Mouse (Mus musculus): ENCODE results near the gene Zscan26. TPM values are rescaled to one million over a fixed set of nuclear protein-coding genes. Genes with fewer than 3 reads are reported as not detected.

Zscan26 gene
- 1.2 and 2.0 TPM in 2 replicates for polyA plus RNA-seq (2012; rRNA removed; ENCODE audit: low replicate concordance)

DNA sequence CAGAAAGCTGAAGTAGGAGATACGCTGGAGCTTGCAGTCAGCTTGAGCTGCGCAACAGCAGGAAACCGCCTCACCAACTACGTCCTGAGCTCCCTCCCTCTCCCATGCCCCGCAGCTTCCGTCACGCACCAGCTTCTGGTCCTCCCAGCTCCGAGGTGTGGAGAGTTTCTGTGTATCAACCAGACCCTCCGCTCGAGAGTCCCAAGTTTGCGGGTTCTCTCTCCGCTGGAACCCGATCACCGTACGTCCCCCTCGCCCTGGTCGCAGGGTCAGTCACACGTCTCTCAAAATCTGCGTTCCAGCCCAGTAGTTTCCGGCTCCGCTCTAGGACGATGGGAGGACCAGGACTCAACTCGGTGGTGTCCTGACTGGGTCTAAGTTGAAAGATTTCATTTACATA, at the start of gene Zscan26:
TSS of gene Zscan26 (minus strand) at position 282 of the 400 bp plus-strand sequence.

DNA sequence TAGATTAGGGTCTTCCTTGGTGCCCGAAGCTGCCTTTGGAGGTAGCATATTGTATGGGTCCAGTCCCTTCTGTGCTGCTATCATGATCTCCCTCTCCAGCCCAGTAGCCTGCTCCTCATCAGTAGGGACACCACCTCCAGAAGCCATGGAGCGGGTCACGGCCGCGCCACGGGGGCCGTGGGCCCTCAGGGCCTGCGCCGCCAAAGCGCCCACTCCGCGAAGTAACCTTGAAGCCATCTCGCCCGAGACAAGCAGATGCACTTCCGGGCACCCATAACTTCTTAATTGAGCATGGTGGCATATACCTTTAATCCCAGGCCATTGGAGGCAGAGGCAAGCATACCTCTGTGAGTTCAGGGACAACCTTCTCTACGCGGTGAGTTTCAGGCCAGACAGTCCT, 47.7 kb upstream of the Zscan26 start, which contains the start of gene Gm11273:
TSS of gene Gm11273 (minus strand) at position 237 of the 400 bp plus-strand sequence.

DNA sequence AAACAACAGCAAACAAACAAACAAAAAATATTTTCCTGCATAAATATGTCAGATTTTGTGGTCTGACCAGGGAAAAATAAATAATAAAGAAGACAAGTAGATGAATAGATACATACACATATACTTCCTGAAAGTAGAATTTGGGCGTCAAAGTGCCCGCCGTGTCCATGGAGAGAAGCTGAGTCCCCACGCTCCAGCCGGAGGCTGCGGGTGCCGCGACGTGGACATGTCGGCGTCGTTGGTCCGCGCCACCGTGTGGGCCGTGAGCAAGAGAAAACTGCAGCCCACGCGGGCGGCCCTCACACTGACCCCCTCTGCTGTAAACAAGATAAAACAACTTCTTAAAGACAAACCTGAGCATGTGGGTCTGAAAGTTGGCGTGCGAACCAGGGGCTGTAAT, 41.5 kb upstream of the Zscan26 start, which contains the start of gene AK157302:
TSS of gene AK157302 (plus strand) at position 144 of the 400 bp plus-strand sequence.

DNA sequence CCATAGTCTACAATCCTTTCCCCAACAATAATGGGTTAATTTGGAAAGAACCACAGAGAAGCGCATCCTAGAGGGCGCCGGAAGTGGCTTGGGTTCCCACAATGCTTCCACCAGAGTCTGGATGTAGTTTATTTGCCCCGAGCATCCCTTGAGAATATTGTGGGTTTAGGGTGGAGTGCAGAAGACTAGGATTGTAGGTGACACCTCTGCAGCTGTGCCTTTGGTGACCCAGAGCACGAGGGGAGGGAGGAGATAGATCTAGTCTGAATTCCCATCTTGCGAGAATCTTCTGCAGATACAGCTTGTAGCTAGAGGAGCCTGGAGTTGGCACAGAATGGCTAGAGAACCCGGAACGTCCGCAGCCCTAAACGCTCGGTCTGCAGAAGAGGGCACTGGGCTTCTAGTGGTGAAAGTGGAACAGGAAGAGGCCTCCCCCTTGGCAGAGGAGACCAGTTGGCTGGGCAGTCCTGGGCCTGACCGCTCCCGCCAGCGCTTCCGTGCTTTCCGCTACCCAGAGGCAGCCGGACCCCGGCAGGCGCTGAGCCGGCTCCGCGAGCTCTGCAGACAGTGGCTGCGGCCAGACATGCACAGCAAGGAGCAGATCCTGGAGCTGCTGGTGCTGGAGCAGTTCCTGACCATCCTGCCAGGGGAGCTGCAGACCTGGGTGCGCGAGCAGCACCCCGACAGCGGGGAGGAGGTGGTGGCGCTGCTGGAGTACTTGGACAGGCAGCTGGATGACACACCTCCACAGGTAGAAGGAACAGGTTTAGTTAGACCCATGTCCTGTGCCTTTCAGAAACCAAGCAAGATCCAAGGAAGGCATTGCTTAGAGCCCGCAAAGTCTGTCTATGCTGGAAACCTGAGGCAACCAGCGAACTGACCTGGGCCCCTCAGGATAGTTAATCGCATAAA, 25.5 kb upstream of the Zscan26 start, which contains the start of the genes Zkscan4 and Gm10065:
TSS of gene Zkscan4 (plus strand) at position 149 of the 912 bp plus-strand sequence.
TSS of gene Gm10065 (minus strand) at position 683 of the 912 bp plus-strand sequence.

DNA sequence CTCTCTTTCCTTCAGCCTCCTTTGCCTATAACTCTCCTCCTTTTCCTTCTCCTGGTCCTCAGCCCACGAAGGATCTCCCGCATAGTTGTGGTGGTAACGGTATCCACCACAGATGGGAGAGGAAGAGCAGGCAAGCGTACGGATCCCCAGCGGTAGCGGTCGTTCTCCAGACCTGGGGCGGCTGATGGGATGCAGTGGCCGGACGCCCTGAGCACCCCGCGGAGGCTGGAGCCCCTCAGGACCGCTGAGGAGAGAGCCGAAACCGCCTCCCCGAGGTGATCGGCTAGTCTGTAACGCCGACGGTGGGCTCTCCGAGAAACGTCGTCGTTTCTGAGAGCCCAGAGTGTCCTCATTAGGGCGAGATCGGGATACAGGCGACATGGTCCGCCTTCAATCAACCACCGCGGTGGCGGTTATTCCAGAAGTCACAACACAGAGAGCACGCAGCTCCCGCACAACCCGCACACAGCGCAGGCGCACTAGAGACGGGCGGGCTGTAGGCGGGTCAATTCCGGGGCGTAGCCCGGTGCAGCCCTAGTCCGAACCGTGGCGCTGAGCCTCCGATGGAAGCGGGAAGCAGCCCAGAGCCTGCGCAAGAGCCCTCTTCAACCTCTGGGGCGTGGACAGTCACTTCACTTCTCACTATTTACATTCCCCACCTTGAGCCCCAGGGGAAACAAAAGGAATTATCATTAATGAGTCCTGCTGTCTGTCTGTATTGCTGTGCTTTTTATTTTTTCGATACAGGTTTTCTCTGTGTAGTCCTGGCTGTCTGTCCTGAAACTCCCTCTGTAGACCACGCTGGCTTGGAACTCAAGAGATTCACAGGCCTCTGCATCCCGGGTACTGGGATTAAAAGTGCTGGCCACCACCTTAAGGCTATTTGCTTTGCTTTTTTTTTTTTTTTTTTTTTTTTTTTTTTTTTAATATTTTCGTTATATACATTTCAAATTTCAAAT, 14.8 kb upstream of the Zscan26 start, which contains the start of gene Nkapl:
TSS of gene Nkapl (minus strand) at position 449 of the 959 bp plus-strand sequence.

DNA sequence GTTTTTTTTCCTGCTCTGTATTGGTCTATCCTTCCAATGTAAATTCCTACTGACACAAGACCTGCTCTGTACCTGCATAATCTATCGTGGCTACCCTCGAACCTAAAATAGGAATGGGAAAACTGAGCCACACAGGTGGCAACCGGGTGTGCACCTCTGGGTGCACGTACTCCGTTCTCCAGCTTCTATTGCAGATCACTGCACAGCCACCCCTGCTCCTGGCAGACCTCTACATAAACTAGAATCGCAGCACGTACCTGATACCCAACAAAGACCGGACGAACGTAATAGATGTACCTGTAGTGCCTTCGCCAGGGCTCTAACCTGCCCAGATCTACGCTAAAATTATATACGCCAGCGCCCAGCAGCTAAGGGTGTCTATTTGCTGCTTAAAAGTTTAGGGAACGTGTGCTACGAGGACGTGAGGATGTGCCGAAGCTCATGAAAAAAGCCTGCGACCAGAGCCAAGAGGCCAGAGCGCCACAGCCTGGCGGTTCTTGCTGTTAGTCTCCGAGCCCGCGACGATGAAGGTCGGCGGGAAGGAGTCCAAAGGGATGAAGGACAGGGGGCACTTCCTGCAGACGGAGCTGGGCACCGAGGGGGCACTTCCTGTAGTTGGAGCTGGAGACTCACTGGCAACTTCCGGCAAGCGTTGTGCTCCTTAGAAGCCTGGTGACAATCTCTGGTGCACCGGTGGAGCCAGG, 12.9 kb downstream of the Zscan26 start, which contains the start of gene Pgbd1:
TSS of gene Pgbd1 (minus strand) at position 556 of the 704 bp plus-strand sequence.

DNA sequence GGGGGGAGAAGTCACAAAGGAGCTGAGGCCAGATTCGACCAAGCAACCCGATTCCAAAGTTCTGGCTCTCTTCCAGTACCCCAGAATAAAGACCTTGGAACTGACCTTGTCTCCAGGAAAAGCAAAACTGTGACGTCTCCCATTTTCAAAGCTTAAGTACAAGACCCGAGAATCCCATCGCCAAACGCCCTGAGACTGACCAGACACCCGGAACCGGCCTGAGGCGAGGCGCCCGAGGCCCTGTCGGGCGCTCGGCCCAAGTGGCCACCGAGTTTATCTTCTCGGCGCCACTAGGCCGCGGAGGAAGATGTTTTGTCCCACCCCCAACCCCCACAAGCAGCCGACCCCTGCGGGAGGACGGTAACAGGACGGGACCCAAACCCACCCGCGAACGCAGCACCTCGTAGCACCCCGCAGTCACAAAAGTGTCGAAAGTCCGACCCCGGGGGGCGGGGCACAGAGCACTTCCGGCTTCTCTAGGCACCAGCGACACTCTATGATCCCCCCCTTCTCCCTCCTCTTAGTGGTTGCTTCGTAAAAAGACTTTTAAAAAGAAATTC, 51.2 kb downstream of the Zscan26 start, which contains the start of gene Zkscan3:
TSS of gene Zkscan3 (minus strand) at position 469 of the 560 bp plus-strand sequence.

Other genes starting within 250 kb of the Zscan26 start
- gene Gpx5, start 161.0 kb downstream of the Zscan26 start, polyA plus RNA-seq (2012; rRNA removed; ENCODE audit: low replicate concordance), result not detected in 2 replicates
- gene Gpx6, start 141.6 kb downstream of the Zscan26 start, polyA plus RNA-seq (2012; rRNA removed; ENCODE audit: low replicate concordance), result not detected in 2 replicates
- not detected in 2 replicates for gene Olfr1367, start 106.8 kb downstream of the Zscan26 start, polyA plus RNA-seq (2012; rRNA removed; ENCODE audit: low replicate concordance)
- 0.07 and 0.13 TPM in 2 replicates for gene Zscan12, start 90.9 kb downstream of the Zscan26 start, polyA plus RNA-seq (2012; rRNA removed; ENCODE audit: low replicate concordance)
- gene Zkscan3, start 51.0 kb downstream of the Zscan26 start, polyA plus RNA-seq (2012; rRNA removed; ENCODE audit: low replicate concordance), result 6.1 and 9.7 TPM in 2 replicates
- 0.07 and 0.13 TPM in 2 replicates for gene Pgbd1, start 12.7 kb downstream of the Zscan26 start, polyA plus RNA-seq (2012; rRNA removed; ENCODE audit: low replicate concordance)
- gene Nkapl, start 14.8 kb upstream of the Zscan26 start, polyA plus RNA-seq (2012; rRNA removed; ENCODE audit: low replicate concordance), result 0.28 TPM in 1 of 2 replicates, not detected in the other
- gene Zkscan4, start 25.2 kb upstream of the Zscan26 start, polyA plus RNA-seq (2012; rRNA removed; ENCODE audit: low replicate concordance), result 0.07 and 0.11 TPM in 2 replicates
- gene Gm10065, start 25.7 kb upstream of the Zscan26 start, polyA plus RNA-seq (2012; rRNA removed; ENCODE audit: low replicate concordance), result not detected in 2 replicates
- gene AK157302, start 41.5 kb upstream of the Zscan26 start, polyA plus RNA-seq (2012; rRNA removed; ENCODE audit: low replicate concordance), result not detected in 2 replicates
- 34.6 and 52.3 TPM in 2 replicates for gene Gm11273, start 47.7 kb upstream of the Zscan26 start, polyA plus RNA-seq (2012; rRNA removed; ENCODE audit: low replicate concordance)
- gene Zkscan8, start 77.4 kb upstream of the Zscan26 start, polyA plus RNA-seq (2012; rRNA removed; ENCODE audit: low replicate concordance), result 0.26 and 0.42 TPM in 2 replicates
- gene Olfr1366, start 89.1 kb upstream of the Zscan26 start, polyA plus RNA-seq (2012; rRNA removed; ENCODE audit: low replicate concordance), result not detected in 2 replicates
- gene Olfr1535, start 106.2 kb upstream of the Zscan26 start, polyA plus RNA-seq (2012; rRNA removed; ENCODE audit: low replicate concordance), result not detected in 2 replicates
- gene Olfr1364, start 128.0 kb upstream of the Zscan26 start, polyA plus RNA-seq (2012; rRNA removed; ENCODE audit: low replicate concordance), result not detected in 2 replicates
- gene Olfr1362, start 160.3 kb upstream of the Zscan26 start, polyA plus RNA-seq (2012; rRNA removed; ENCODE audit: low replicate concordance), result not detected in 2 replicates
- not detected in 2 replicates for gene Olfr11, start 188.8 kb upstream of the Zscan26 start, polyA plus RNA-seq (2012; rRNA removed; ENCODE audit: low replicate concordance)
- not detected in 2 replicates for gene Olfr1361, start 209.7 kb upstream of the Zscan26 start, polyA plus RNA-seq (2012; rRNA removed; ENCODE audit: low replicate concordance)
- not detected in 2 replicates for gene Olfr1360, start 223.7 kb upstream of the Zscan26 start, polyA plus RNA-seq (2012; rRNA removed; ENCODE audit: low replicate concordance)
- not detected in 2 replicates for gene Olfr1359, start 244.4 kb upstream of the Zscan26 start, polyA plus RNA-seq (2012; rRNA removed; ENCODE audit: low replicate concordance)

Data from duodenum, adult 2 months (tissue).